Mouse (Mus musculus) adipose tissue, adult 10 weeks (tissue): ENCODE results near the gene Cyp2d34. TPM values are rescaled to one million over a fixed set of nuclear protein-coding genes. Genes with fewer than 3 reads are reported as not detected.

Experiments used
- polyA plus RNA-seq: library from polyadenylated mRNA; stranded (reverse); fragments of 350-450 nt; fragmentation: Illumina TruSeq; extraction: RNeasy Lipid Tissue Mini Kit (QIAGEN cat#74804); gene quantifications from one replicate; pipeline ENCODE4 v1.2.3, GENCODE M21; 2014; ENCODE audit warnings: low read depth, low replicate concordance

Cyp2d34 gene
- polyA plus RNA-seq, result not detected

DNA sequence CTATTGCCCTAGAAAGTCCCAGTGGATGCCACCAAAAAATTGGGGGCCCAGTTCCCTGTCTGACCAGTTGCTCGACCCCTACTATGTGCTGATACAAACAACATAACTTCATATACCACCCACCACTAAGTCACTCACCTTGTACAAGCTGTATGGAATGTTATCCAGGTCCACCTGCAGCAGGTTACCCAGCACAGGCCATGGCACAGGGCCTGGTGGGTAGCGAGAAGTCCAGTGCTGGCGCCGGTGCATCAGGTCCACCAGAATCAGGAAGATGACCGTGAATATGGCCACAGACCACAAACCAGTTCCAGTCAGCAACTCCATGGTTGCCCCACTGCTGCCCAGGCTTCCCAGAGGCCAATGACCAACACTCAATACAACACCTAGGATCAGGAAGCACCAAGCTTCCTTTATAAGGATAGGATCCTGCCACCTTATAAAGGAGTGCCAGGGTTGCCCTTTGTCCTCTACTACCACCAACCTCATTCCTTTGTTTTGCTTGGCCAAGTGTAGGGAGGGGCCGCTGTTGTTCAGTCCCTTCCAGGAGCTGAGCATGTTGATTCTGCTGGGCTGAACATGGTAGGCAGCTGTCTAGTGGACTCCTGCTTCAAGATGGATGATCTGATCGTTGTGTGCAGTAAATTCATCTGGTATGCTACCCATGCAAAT, at the start of gene Cyp2d34:
TSS of gene Cyp2d34 (minus strand) at position 416 of the 672 bp plus-strand sequence.

Other genes with a start within 250 kb of the Cyp2d34 start
- gene Cyp2d22, start 240.7 kb downstream of the Cyp2d34 start, polyA plus RNA-seq, result 31.2 TPM
- not detected for gene Cyp2d11, start 226.9 kb downstream of the Cyp2d34 start, polyA plus RNA-seq
- gene Cyp2d10, start 213.8 kb downstream of the Cyp2d34 start, polyA plus RNA-seq, result not detected
- gene Cyp2d9, start 187.5 kb downstream of the Cyp2d34 start, polyA plus RNA-seq, result 1.6 TPM
- not detected for gene Cyp2d12, start 65.9 kb downstream of the Cyp2d34 start, polyA plus RNA-seq
- gene Cyp2d40, start 143.2 kb upstream of the Cyp2d34 start, polyA plus RNA-seq, result not detected
- gene Cyp2d26, start 173.3 kb upstream of the Cyp2d34 start, polyA plus RNA-seq, result 0.53 TPM